Mouse (Mus musculus) CH12.LX (cell line): ENCODE results near the gene Rpl27a.

Source experiments
- CTCF ChIP-seq, 2 experiments: IDR thresholded peaks in 1 of 2; conservative IDR thresholded peaks in 1 of 2; 2 replicates each; pipeline ENCODE4 v1.5.1; 2011 to 2012; ENCODE audit warnings: low read depth in 2 of 2, low read length in 2 of 2, improper control_type of control experiment in 1 of 2, inconsistent platforms in 1 of 2, mild to moderate bottlenecking in 1 of 2, moderate library complexity in 1 of 2
- NELFE ChIP-seq: IDR thresholded peaks from 2 replicates; pipeline ENCODE4 v1.6.1; 2011; ENCODE audit warnings: low read depth, low read length, improper control_type of control experiment

- TF ChIP-seq NELFE (no peak), CTCF (conservative IDR thresholded peaks at IDR 0.05 in 1 of 2, IDR thresholded peaks at IDR 0.05 in 1 of 2; ENCODE audit: low read depth in 2 of 2, low read length in 2 of 2) (no peak)
Measured at GRCm38 (mm10) chr7:109497507-109497906, 21.4 kb upstream of the Rpl27a start.
